Mouse (Mus musculus) ES-E14 (cell line): ENCODE results near the gene Rpl4.

Experiments
- CHD2 ChIP-seq: IDR thresholded peaks from 2 replicates; pipeline ENCODE4 v1.6.1; 2014; ENCODE audit warnings: mild to moderate bottlenecking, low read depth, low read length, inconsistent platforms
- HCFC1 ChIP-seq: IDR thresholded peaks from 2 replicates; pipeline ENCODE4 v1.6.1; 2012; ENCODE audit warnings: low read length, inconsistent platforms, borderline replicate concordance; ENCODE audit not compliant: insufficient read depth
- MAFK ChIP-seq: IDR thresholded peaks from 2 replicates; pipeline ENCODE4 v1.6.1; 2014; ENCODE audit warnings: mild to moderate bottlenecking, low read depth, low read length, inconsistent platforms; ENCODE audit not compliant: insufficient read depth
- ZC3H11A ChIP-seq: IDR thresholded peaks from 2 replicates; pipeline ENCODE4 v1.6.1; 2012; ENCODE audit warnings: low read depth, mild to moderate bottlenecking, inconsistent platforms, low read length, borderline replicate concordance
- ZNF384 ChIP-seq: IDR thresholded peaks from 2 replicates; pipeline ENCODE4 v1.6.1; 2012; ENCODE audit warnings: low read depth, low read length, inconsistent platforms

- TF ChIP-seq ZC3H11A = no peak
- TF ChIP-seq CHD2 = no peak
- no peak for TF ChIP-seq HCFC1
- TF ChIP-seq ZNF384 = no peak
- no peak for TF ChIP-seq MAFK
These were observed 43.5 kb downstream of the Rpl4 start for GRCm38 (mm10) chr9:64216641-64217040.
